Mouse (Mus musculus) left cerebral cortex, postnatal 36 days (tissue): ENCODE data around the gene Coa3. TPM values are rescaled to one million over a fixed set of nuclear protein-coding genes. Genes with fewer than 3 reads are reported as not detected.

Experiments used
- DNase-seq, 2 experiments: peaks; one replicate each; pipeline ENCODE4 v3.0.0; 2021 to 2022; ENCODE audit warnings: low spot score in 2 of 2, mixed read lengths in 1 of 2
- intact Hi-C: fragments of 180-260 bp; cut with DNase I; formaldehyde crosslinking; loops from one replicate; pipeline ENCODE4 v1.15.1; 2025
- total RNA-seq, 2 experiments: library from RNA; stranded (reverse); gene quantifications; 2 replicates each; pipeline ENCODE4 v1.2.3; 2021

The Coa3 gene
- total RNA-seq, 2 experiments from 2014 or later: 97.7 to 112 TPM

DNA sequence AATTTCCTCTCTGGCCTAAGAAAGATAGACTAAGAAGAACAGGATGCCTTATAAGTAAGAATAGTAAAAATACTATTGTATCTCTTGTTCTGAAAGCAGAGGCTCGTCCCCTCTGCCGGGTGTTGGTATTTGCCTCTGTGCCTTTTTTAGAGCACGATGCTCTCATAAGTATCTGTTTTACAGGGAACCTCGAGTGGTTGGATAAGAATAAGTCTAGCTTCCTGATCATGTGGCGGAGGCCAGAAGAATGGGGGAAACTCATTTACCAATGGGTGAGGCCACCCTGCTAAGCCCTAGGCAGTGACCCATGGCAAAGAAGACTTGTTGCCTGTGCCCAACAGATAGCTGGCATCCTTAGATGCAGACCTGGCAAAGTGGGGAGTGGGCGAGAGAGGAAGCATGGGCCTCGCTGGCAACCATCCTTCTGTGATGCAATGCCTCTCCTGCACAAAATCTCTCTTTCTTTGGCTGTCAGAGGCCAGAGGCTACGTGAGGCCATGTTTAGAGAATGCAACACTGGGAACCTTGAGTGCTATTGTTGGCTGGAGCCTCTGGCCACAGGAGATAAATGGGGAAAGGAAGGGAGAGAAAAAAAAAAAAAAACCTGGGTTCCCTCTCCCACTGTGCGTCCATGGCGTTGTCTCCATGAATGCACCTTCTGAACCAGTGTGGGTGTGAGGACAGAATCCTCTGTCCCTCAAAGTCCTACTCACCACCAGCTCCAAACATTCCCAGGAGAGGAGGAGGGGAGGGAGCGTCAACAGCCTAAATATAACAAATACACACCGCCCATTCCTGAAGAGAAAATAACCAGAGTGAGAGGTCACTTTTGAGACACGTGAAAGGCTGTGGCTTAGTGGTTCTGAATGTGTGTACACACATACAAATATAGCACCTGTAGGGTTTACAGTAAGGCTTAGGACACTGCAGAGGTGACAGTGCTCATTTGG lies 22.8 kb downstream of the Coa3 start:
- DNase-seq: no peak
- intact Hi-C loops: no loop called here

DNA sequence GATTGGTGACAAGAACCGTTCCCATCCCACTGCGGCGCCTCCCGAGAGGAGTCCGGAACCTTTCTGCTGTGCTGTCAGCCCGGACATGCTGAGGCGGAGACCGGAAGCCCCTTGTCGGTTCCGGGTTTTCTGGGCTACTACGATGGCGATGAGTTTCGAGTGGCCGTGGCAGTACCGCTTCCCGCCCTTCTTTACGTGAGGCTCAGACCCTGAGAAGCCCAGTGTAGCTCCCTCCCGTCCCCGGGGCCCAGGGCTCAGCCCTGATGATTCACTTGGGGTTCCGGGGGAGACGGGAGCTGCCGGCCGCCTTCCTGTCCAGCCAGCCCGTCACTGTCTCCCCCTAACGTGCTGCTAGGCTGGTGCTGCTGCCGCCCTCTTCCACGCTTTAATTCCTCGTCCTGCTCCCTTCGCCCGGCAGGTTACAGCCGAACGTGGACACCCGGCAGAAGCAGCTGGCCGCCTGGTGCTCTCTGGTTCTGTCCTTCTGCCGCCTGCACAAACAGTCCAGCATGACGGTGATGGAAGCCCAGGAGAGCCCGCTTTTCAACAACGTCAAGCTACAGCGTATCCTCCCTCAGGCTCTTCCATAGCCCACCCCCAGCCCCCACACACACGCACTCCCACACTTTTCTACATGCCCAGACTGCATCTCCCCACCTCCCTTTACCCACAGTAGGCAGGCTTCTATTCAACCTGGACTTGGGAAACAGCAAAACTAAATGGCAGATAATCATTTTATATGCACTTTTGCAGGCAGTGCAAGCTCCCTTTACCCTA lies 25.1 kb downstream of the Coa3 start, which contains the start of gene Vps25:
Gene Vps25, plus strand, starts transcription at position 95 of the 777 bp plus-strand sequence.
- DNase-seq: peak; percentile 84 to 86
- intact Hi-C loops: loop anchor here (5.0 kb wide), 1 partner anchor 48 kb away; the partner anchor contains the start of gene Becn1

DNA sequence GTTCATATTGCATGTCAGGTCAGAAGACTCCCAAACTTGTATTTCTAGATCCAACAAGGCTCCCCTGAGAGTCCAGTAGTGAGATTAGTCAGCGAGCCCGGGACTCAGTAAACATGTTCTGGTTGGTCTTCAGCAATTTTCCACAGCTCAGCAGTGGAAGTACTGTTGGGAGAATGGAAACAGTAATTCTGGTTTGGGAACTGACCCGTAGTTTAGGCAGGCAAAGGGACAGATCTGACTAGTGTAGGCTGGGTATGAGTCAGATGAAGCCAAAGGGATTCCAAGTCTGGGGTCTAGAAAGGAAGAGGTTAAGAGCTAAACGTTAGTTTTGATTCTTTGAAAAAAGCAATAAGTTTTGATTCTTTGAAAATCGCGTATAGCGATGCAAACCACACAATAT lies 26.0 kb downstream of the Coa3 start:
- intact Hi-C loops: loop anchor here (5.0 kb wide), 1 partner anchor 49 kb away; the partner anchor contains the start of gene Becn1
- DNase-seq: no peak

DNA sequence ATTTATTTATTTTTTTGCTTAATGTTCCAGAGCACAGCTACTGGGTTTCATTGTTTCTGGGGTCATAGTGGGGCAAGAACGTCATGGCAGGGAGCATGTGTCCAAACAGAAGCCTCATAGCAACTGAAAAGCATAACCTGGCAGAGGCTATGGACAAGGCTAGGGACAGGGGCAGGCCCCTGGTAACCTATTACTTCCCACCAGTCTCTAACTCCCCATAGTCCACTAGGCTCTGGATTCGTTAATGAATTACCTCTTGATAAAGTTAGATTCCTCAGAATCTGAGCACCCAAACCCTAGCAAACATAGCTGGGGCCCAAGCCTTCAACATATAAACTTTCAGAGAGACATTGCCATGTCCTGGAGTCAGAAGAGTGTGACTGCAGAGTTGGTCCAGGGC lies 27.9 kb downstream of the Coa3 start:
- no peak for DNase-seq
- intact Hi-C loops: loop anchor here (5.0 kb wide), 1 partner anchor 51 kb away; the partner anchor contains the start of gene Becn1

DNA sequence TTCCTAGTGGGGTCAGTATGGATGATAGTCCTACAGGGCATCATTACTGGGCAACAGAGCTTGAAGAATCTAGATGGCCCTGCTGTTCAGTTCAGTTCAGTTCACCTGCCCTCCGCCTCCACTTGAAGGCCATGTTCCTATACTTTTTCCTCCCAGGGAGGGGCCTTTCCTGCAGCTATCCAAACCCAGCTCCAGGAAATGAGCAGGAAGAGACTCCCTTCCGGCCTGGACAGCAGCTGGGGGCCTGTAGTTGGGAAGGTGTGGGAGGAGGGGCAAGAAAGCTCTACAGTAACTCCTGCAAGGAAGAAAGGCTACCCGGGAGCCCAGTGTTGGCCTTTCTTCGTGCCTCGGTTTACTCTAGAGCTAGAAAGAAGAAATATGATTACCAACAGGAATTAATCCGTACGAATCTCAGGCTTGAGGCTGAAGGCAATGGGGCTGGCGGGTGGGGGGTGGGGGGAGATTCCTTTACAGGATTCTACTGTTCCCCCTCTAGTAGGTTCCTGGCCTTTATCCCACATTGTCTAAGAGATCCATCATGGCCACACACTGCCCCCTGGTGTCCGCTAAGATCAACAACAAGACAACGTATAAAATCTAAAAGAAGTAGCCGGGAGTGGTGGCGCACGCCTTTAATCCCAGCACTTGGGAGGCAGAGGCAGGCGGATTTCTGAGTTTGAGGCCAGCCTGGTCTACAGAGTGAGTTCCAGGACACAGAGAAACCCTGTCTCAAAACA lies 30.5 kb downstream of the Coa3 start:
- intact Hi-C loops: loop anchor here (2.0 kb wide), 1 partner anchor 36 kb away; no protein-coding TSS in a partner anchor
- peak; percentile 49 to 58 for DNase-seq

DNA sequence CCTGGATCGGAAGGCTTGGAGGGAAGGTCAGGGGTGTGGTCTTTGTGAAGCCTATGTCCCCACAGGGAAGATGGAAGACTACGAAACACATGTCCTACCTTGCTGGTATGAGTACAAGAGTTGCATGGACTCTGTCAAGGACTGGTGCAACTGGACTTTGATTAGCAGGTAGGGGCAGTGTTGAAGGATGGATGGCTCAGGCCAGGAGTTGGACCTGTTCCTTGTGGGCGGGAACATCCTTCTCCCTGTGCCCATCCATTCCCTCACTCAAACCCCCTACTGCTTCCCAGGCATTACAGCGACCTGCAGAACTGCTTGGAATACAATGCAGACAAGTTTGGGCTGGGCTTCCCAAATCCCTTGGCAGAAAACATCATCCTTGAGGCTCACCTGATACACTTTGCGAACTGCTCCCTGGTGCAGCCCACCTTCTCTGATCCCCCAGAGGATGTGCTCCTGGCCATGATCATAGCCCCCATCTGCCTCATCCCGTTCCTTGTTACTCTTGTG lies 31.3 kb downstream of the Coa3 start:
- intact Hi-C loops: loop anchor here (2.0 kb wide), 1 partner anchor 35 kb away; no protein-coding TSS in a partner anchor
- no peak for DNase-seq

DNA sequence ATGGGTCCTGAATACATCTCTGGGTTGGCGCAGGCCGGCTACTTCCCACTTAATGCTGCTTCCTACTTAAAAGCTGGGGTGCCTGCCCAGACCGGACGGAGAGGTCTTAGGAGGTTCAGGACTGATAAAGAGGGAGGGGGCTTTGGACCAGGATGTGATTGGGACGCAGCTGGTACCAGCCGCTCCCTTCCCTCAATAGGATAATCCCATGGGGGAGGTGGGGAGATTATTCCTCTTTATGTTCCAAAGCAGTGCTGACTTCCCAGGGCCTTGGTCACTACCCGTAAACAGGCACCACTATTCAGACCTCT lies 32.3 kb downstream of the Coa3 start:
- DNase-seq: no peak
- intact Hi-C loops: no loop called here

DNA sequence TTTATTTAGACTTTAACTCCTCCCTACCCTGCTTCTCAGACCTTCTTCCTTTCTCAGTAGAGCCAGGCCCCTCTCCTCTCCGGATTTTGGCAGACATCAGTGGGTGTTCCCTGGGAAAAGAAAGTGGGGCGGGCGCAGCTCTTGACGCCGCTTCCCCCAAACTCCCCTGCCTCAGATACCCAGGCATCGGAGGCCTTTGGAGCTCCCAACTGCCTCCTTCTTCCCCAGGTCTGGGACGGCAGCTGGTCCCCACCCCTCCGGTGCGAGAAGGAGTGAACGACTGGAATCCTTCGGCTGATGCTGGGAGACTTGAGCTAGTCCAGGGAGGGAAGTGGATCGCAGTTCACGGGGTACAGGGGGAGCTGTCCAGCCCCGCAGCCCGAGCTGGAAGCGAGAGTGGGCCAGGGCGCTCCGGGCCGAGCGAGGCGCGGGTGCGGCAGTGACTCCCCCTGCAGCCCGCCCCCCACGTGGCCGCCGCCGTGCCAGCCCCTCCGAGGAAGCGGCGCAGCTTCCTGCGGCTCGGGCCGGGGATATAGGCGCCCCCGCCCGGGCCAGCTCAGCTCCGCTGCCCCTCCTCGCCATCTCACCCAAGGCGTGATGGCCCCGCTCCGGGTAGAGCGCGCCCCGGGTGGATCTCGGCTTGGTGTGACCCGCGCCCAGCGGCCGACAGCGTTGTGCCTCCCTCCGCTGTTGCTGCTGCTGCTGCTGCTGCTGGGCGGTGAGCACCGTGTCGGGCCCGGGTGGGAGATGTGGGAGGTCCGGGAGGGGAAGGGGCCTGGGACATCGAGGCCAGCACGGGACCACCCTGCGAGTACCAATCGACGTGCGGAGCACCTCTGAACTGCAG lies 32.8 kb downstream of the Coa3 start, which contains the start of gene Ramp2:
Gene Ramp2, plus strand, starts transcription at position 174 of the 847 bp plus-strand sequence.
- DNase-seq: peak; percentile 25 to 38
- intact Hi-C loops: no loop called here

DNA sequence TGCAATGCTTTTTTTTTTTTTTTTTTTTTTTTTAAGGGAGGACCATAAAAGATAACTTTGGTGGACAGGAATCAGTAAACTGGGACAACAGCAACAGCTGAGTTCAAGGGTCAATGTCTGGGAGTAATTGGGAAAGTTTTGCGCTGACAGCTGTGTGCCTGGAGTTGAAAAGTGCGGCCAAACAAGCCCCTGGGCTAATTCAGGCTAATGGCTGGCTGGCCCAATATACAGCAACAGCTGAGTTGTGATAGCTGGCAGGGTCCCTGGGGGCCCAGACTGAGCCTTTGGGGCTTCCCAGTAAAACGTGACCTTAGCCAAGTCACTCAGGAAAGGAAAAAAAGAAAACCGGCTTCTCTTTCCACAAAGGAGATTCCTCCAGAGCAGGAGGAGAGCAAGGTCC lies 33.8 kb downstream of the Coa3 start:
- intact Hi-C loops: no loop called here

DNA sequence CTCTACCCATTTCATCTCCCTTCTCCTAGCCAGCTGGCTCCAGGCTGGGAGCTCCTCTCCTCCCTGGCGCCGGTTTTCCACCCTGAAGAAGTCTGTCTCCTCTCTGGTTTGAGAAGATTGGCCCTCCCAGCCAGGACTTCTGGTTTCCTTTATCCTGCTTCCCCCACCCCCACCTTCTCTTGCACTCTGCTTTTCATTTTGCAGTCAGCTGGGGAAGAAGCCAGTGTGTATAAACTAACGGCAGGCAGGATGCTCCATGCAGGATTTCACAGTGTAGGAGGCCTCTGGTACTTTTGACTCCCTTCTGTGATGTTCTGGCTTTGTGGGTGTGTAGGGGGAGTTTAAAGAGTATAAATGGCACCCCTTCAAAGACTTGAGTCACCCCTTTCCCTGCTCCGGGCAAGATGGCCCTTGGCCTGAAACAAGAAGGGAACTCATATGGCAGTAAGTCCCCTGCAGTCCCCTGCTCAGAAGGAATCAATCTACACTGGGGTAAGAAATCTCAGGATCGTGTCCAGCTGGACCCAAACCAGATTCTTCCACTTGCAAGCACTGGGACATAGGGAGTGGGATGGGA lies 40.8 kb downstream of the Coa3 start:
- DNase-seq: peak in 1 of 2 experiments; percentile 48
- intact Hi-C loops: no loop called here

More for the DNA sequence above, 33.8 kb downstream of the Coa3 start:
- DNase-seq: no peak

DNA sequence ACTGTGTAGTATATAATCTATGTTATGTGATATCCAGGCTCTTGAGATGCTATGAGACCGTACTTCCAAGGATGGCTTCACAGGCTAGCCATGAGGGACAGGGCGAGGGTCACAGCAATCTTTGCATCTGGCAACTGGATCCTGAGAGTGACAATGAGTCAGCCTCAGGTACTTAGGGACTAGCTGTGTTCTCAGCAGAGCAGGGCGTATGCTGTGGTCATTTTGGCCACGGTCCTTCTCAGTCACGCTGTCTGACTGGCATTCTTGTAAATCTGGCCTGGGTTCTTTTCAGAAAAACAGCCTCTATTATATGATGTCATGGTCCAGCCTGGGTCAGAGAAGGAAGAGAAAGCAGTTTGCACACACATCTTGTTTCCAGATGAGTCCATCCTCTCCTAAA lies 42.1 kb downstream of the Coa3 start:
- intact Hi-C loops: no loop called here
- no peak for DNase-seq

DNA sequence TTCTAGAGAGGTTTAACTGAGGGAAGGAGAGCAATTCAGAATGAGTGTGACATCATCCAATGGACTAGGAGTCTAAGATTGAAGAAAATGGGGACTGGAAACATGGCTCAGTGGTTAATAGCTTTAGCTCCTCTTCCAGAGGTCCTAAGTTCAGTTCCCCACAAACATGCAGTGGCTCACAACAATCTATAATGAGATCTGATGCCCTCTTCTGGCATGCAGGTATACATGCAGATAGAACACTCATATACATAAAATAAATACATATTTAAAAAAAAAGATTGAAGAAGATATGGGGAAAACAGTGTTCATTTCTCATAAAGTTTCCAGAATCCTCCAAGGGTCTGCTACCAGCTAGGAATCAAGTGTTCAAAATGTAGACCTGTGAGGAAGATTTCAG lies 43.5 kb downstream of the Coa3 start:
- intact Hi-C loops: no loop called here
- no peak for DNase-seq

DNA sequence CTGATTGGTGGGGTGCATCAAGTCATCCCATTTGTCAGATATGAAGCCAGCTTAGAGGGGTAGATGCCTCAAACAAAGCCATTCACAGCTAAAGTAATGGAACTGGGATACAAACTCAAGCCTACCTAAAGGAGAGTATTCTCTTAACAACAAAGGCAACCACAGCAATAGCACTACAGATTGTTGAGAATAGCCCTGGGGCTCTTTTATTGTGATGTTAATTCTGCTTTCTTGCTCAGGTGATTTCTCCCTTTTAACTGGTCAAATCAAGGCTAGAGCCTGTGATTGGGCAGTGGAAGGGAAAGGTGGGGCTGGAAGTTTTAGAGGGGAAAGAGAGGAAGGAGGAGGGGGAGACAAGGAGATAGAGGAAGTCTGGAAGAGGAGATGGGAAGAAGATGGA lies 44.8 kb downstream of the Coa3 start:
- DNase-seq: no peak
- intact Hi-C loops: no loop called here

DNA sequence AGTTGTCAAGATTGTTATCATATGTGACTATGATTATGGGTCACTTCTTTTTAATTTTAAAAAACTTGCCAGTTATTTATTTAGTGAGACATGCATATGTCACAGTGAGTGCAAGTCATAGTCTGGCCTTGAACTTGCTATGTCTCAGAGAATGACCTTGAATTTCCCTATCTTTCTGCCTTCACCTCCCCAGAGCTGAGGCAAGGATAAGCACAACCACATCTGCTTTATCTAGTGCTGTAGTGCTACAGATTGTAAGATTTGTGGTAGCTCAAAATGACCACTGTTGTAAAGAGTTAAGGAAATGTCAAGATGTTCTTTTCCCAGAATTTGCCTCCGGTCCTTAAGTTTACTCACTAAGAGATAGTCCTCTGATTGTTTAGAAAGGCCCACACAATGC lies 45.7 kb downstream of the Coa3 start:
- no peak for DNase-seq
- intact Hi-C loops: no loop called here

DNA sequence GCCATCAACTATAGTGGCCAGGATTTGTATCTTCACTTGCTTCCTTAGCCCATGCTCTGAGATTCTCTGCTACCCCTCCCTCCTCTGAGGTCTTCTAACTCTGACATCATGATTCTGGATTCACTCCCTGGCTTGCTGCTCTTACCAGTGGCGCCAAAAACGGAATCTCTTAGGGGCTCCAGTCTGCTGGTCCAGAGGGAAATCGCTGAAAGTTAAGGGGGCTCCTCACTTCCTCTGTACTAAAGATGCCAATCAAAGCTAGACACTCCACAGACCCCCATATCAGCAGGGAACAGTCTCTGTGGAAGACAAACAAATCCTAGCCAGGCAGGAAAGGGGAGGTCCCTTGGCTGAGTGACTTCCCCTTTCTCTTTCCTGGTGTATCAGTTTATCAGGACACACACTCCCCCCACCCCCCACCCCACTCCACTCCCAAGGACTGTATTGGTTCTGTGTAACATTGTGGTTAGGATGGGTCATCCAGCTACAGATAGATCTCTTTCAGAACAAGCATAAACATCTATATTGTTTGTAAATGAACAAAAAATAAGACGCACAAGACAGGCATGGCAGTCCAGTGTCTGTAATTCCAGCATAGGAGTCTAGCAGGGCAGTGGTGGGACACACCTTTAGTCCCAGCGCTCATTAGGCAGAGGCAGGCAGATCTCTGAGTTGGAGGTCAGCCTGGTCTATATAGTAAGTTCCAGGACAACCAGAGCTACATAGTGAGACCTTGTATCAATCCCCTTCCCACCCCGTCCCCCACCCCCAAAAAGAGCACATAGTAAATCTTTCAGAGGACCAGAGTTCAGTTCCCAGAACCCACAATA lies 46.7 kb downstream of the Coa3 start:
- intact Hi-C loops: no loop called here
- DNase-seq: no peak

DNA sequence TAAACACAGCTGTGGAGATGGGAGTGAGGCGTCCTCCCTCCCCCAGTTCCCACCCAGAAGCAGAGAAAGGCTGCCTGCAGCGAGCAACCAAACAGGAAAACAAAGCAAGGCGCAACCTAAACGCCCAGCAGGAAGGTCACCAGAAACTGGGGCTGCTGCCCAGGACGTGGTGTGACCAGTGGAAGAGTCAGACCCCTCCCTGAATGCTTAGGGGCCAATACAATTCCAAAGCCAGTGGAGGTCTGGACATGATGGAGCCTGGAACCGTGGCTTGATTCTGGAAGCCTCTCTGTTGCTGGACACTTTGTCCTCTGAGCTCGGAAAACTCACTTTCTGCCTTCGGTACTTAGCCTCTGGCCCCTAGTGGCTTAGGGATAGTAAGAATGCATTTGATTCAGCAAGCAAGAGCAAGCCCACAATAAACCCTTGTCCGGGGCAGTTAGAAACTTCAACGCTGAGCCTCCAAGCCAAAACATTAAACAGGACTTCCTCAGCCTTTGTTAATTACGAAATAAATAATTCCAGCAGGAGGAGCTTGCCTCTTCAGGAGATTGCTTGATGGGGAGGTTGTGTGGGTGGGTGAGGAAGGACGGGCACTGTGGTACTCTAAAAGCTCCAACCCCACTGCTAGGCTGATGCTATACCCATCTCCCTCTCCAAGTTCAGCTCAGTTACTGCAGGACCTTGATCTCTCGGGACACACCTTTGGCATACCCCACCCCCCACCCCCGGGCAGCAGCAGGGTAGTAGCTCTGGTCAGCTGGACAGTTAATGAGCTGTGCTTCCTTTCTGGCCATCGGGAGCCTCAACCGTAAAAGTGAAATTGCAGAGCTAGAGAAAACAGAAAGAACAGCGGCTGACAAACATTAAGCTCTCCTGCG lies 47.7 kb downstream of the Coa3 start:
- DNase-seq: peak; percentile 11 to 31

More for the DNA sequence above, 47.7 kb downstream of the Coa3 start:
- intact Hi-C loops: no loop called here
